ENCODE assay signal across 8 mouse cellular contexts in the genomic region with DNA sequence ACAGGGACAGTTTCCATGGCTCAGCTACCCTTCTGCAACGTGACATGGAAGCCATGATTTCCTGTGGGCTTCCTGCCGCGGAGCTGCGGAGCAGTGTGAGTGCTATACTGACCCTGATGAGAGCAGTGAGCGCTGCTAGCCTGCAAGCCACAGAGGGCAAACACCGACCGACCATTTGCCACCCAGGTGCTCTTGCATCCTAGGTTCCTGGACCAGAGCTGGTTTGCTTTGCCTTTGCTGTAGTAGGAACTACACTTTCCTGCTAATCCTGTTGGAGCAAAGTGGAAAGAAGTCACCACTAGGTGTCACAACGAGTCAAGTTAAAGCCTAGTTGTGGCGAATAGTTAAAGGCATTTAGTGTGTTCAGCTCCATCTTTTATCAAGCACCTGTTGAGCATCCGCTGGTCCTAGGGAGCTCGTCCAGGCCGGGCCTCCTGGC. TPM values are rescaled to one million over a fixed set of nuclear protein-coding genes. Genes with fewer than 3 reads are reported as not detected.
DNase-seq lines count a peak whose midpoint lies in the region; ATAC-seq and TF ChIP-seq lines count a peak whose summit lies in the region.

No protein-coding gene starts in this region.

- no peaks in the 10 kb centered on the region for H3K9me3 ChIP-seq in forebrain, postnatal 0 days (ENCODE audit: low read length)
- no peaks in the 10 kb centered on the region for H3K9me3 ChIP-seq in hindbrain, embryonic 16.5 days (ENCODE audit: control insufficient read depth, low read length)

- in situ Hi-C loops in Patski (cut with MboI; ENCODE audit: low pct_unique_long_range_greater_than_20kb), result loop anchor here (5.0 to 10.0 kb wide), 2 partner anchors 214 to 332 kb away; no protein-coding TSS in a partner anchor

- TF ChIP-seq CTCF in Patski (IDR thresholded peaks at IDR 0.05), result peak; percentile 80
- TF ChIP-seq CTCF in forebrain, postnatal 0 days (IDR thresholded peaks at IDR 0.05; ENCODE audit: low read depth), result peak; percentile 96

- 29% methylated on average over 12 of the region's 12 CpGs for WGBS in forebrain, postnatal 0 days
- WGBS in hindbrain, embryonic 16.5 days, result 24% methylated on average over 12 of the region's 12 CpGs

- CTCF ChIA-PET in Patski (lab: Charles Lee), result interaction anchor here (0.6 to 3.1 kb wide), 15 partner anchors 9 to 512 kb away, joined by 3 to 14 read pairs (median 3); no protein-coding TSS in a partner anchor

- H3K4me1 ChIP-seq in forebrain, postnatal 0 days (ENCODE audit: insufficient read depth), result no peaks in the 10 kb centered on the region
- H3K4me1 ChIP-seq in hindbrain, embryonic 16.5 days (ENCODE audit: control insufficient read depth, insufficient read depth, low read depth, low read length), result peaks cover 6% of the 10 kb centered on the region

- H3K27ac ChIP-seq in forebrain, postnatal 0 days (ENCODE audit: low read depth, low read length), result no peak overlapping the region
- no peak overlapping the region for H3K27ac ChIP-seq in hindbrain, embryonic 16.5 days (ENCODE audit: low read depth, low read length)

- ATAC-seq in Patski, result peak; percentile 65
- peak; percentile 88 for ATAC-seq in forebrain, postnatal 0 days
- peak; percentile 74 for ATAC-seq in hindbrain, embryonic 16.5 days

- POLR2A ChIA-PET in Patski (lab: Charles Lee), result interaction anchor here (1.0 kb wide), 1 partner anchor 10 kb away, joined by 3 read pairs; no protein-coding TSS in a partner anchor

- no peak overlapping the region for H3K9ac ChIP-seq in forebrain, postnatal 0 days
- H3K9ac ChIP-seq in hindbrain, embryonic 16.5 days (ENCODE audit: low read depth, low read length), result no peak overlapping the region

- H3K4me3 ChIP-seq in forebrain, postnatal 0 days (ENCODE audit: low read depth, low read length), result no peak overlapping the region
- no peak overlapping the region for H3K4me3 ChIP-seq in hindbrain, embryonic 16.5 days (ENCODE audit: low read length)

- peak; percentile 38 for DNase-seq in Patski (ENCODE audit: low read depth, low spot score)
- peak; percentile 45 for DNase-seq in cerebellum, adult 11 months
- DNase-seq in forebrain, postnatal 0 days, result peak; percentile 91
- peak; percentile 79 to 93 for DNase-seq in layer of hippocampus, postnatal 14 days (ENCODE audit: low spot score in 2 of 2)
- peak; percentile 83 for DNase-seq in lung, postnatal 10 days
- peak; percentile 61 for DNase-seq in retina, adult 2 months (ENCODE audit: low read depth, low spot score)
- no peak for DNase-seq in spleen, postnatal 14 days (ENCODE audit: low spot score in 2 of 2)

- H3K4me2 ChIP-seq in forebrain, postnatal 0 days (ENCODE audit: low read depth), result peak overlapping the region; percentile 11; the same call in 1 of the 2 replicates
- no peak overlapping the region for H3K4me2 ChIP-seq in hindbrain, embryonic 16.5 days (ENCODE audit: low read length)

- H3K27me3 ChIP-seq in Patski, result no peaks in the 10 kb centered on the region
- H3K27me3 ChIP-seq in forebrain, postnatal 0 days (ENCODE audit: insufficient read depth, low read length), result no peaks in the 10 kb centered on the region
- no peaks in the 10 kb centered on the region for H3K27me3 ChIP-seq in hindbrain, embryonic 16.5 days (replicated peaks; ENCODE audit: control insufficient read depth, insufficient read depth, low read length)

- no peaks in the 10 kb centered on the region for H3K36me3 ChIP-seq in forebrain, postnatal 0 days (ENCODE audit: insufficient read depth)
- H3K36me3 ChIP-seq in hindbrain, embryonic 16.5 days (ENCODE audit: control insufficient read depth, insufficient read depth, low read length), result no peaks in the 10 kb centered on the region

RNA-seq across cellular contexts. Expression of a gene that starts 25.2 kb away (rescaled TPM):
- polyA plus RNA-seq in Patski (2021), result 235 TPM
- total RNA-seq in forebrain, postnatal 0 days (2014; rRNA removed), result 58.4 and 73.2 TPM in 2 replicates
- 157 and 159 TPM in 2 replicates for polyA plus RNA-seq in forebrain, postnatal 0 days (2015; fragmentation: Nextera tagmentation; extraction: Ambion mirVana)
- 144 and 165 TPM in 2 replicates for polyA plus RNA-seq in hindbrain, embryonic 16.5 days (2015; fragmentation: Nextera tagmentation; extraction: Ambion mirVana)
- total RNA-seq in layer of hippocampus, postnatal 14 days (2021), result 10 to 100 TPM; 36.4 to 41.6 TPM

Comparison
In these comparisons a context has a peak if more than half of its experiments do, and no peak if none do; other contexts are left out.
1. DNase-seq: peak in Patski (single experiment), cerebellum, adult 11 months (single experiment), forebrain, postnatal 0 days (single experiment), layer of hippocampus, postnatal 14 days (2 of 2), lung, postnatal 10 days (single experiment) and retina, adult 2 months (single experiment); none in spleen, postnatal 14 days (0 of 2).
2. Peak in every context shown above with its lines, with median percentiles within 50 percentile points of each other: ATAC-seq.